Mouse (Mus musculus) splenic B cell, adult 2 months (primary cell): ENCODE data around the gene Ppp1r14a.
A peak's percentile ranks its signal among the peaks of the same experiment; 100 is the strongest.

ENCODE experiments used
- DNase-seq: peaks from one replicate; pipeline ENCODE4 v3.0.0-alpha.2; 2011; ENCODE audit warnings: low read depth, low spot score
- H3K27me3 ChIP-seq: 2 replicates; pipeline ENCODE4 v1.6.1; 2012; ENCODE audit warnings: mild to moderate bottlenecking, low read length, moderate library complexity, mixed read lengths; ENCODE audit not compliant: control insufficient read depth, poor library complexity, insufficient read depth, severe bottlenecking
- H3K36me3 ChIP-seq: 2 replicates; pipeline ENCODE4 v1.6.1; 2012; ENCODE audit warnings: mild to moderate bottlenecking, low read length, moderate library complexity, mixed read lengths; ENCODE audit not compliant: control insufficient read depth, poor library complexity, insufficient read depth, severe bottlenecking

Gene Ppp1r14a

GRCm38 (mm10) chr7:29289856-29290255 is 748 bp downstream of the Ppp1r14a start:
- H3K36me3 ChIP-seq: no peaks in the 10 kb centered on the region
- no peak for DNase-seq
- H3K27me3 ChIP-seq: no peaks in the 10 kb centered on the region

DNA sequence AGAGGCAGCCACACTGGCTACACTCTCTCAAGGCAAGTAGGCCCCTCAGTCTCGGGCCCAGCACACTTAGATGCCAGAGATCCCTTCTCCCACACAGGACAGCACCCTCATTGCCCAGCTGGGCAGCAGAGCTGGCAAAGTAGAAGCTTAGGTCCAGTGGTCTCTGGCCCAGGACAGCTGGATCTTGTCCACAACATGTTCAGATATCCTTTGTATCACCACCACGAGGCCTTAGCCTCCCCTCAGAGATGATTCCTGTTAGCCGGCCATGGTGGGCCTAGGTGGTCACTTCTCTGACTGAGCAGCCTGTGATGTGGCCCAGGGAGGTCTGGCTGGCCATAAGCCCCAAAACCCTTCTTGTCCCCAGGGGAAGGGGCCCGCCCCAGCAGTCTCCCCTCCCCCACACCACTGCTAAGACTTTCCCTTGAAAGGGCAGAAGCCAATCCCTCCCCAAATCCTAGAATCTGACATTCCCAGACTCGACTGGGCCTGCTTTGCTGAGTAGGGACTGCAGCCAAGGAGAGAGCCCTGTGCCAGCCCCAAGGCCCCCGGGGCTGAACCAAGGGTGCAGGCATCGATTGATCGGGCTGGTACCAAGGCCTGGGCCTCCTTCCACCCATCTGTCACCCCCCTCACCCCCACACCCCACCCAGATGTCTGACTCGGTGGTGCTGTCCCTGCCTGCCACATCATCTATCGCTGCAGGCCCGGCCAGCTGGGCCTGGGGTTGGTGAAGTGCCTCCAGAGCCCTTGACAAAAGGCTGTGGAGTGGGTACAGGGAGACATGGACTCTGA is 1.8 kb downstream of the Ppp1r14a start:
- H3K36me3 ChIP-seq: no peaks in the 10 kb centered on the region
- no peaks in the 10 kb centered on the region for H3K27me3 ChIP-seq
- DNase-seq: no peak

DNA sequence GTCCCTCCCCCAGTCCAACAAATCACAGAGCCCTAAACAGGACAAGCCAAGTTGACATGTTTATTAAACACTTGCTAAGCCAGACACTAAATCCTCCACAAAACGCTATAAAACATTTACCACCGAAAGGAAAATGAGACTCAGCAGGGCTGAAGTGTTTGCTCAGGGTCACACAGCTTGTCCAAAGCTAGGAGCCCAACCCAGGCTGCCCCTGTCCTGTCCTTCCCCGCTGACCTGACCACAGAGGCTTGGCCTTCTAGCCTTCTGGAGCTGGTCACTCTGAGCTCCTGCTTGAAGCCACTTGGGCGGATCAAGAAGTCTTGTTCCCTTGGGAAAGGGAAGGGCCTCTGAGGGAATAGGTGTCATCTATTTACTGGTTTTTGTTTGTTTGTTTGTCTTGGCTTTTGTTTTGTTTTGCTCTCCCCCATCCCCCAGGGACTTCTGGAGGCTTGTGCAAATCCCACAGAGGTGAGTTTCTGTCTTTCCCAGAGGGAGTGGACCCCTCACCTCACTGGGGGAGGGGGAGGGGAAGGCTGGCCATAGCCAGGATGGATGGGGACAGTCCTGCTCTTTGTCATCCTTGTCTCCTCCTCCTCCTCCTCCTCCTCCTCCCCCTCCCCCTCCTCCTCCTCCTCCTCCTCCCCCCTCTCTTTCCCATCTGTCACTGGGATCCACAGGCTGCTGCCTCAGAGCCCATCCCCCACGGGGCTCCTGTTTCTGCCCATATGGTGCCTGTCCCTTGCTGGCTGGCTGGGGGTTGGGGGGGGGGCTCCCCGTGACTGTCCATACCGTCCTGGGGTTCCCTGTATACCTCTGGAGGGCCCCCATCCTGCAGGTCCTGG is 2.7 kb downstream of the Ppp1r14a start:
- Histone ChIP-seq H3K36me3 (no peaks in the 10 kb centered on the region), H3K27me3 (no peaks in the 10 kb centered on the region)
- no peak for DNase-seq

- Histone ChIP-seq H3K27me3 (no peaks in the 10 kb centered on the region), H3K36me3 (no peaks in the 10 kb centered on the region)
- DNase-seq: no peak
Observed at GRCm38 (mm10) chr7:29292458-29293098, 3.5 kb downstream of the Ppp1r14a start.

- DNase-seq: no peak
- no peaks in the 10 kb centered on the region for H3K36me3 ChIP-seq
- no peaks in the 10 kb centered on the region for H3K27me3 ChIP-seq
Observed at GRCm38 (mm10) chr7:29293131-29294065, 4.3 kb downstream of the Ppp1r14a start.

DNA sequence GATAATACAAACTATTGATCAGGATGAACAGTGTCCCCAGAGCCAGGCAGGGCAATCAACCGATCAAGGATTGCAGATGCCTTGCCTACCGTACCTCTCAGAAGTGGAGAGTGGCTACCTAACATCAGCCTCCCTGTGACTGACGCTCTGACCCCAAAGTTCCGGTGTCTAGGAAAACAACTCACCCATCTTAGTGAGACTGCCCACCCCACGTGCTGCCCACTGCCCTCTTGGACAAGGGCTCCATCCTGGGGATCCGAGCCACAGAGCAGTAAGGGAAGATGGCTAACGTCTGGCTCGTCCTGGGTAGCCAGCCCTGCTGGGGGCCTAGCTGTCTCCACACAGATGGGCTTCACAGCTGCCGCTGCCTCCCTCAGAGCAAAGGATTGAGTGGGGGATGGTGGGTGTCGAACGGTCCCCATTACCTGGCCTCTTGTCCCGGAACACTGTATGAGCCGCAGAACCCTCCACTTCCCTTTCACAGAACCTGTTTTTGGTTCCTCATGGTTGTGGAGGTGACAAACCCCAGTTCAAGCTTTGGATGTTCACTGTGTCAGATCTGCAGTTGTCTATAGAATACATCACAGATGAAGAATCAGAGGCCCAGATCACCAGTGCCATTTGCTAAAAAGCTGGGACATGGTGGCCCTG is 5.1 kb downstream of the Ppp1r14a start:
- H3K27me3 ChIP-seq: no peaks in the 10 kb centered on the region
- DNase-seq: peak; percentile 40
- no peaks in the 10 kb centered on the region for H3K36me3 ChIP-seq

GRCm38 (mm10) chr7:29295861-29296647 is 6.9 kb downstream of the Ppp1r14a start:
- DNase-seq: no peak
- no peaks in the 10 kb centered on the region for H3K27me3 ChIP-seq
- no peaks in the 10 kb centered on the region for H3K36me3 ChIP-seq

DNA sequence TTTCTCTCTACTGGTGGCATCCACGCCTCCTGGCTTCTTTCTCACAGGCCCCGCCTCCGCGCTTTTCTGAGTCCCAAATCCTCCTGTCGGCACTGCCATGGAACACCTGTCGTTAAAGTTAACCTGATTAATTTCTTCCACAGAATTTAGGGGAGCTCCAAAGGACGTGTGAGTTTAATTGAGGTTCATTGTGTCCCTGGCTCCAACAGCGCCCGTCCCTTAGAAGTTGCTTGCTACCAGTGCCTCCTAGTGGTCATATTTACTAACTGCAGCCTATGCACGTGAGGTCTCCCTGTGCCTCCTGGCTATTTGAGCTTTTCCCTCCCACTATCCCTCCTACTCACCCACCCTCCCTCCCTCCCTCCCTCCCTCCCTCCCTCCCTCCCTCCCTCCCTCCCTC is 7.9 kb downstream of the Ppp1r14a start:
- Histone ChIP-seq H3K36me3 (no peaks in the 10 kb centered on the region), H3K27me3 (no peaks in the 10 kb centered on the region)
- DNase-seq: peak; percentile 81

- Histone ChIP-seq H3K27me3 (no peaks in the 10 kb centered on the region; the same call in 1 of the 2 replicates), H3K36me3 (no peaks in the 10 kb centered on the region)
- peak; percentile 73 for DNase-seq
Observed at GRCm38 (mm10) chr7:29301127-29301566, 12.0 kb downstream of the Ppp1r14a start.

- Histone ChIP-seq H3K27me3 (no peaks in the 10 kb centered on the region; the same call in 1 of the 2 replicates), H3K36me3 (no peaks in the 10 kb centered on the region)
- DNase-seq: no peak
Observed at GRCm38 (mm10) chr7:29302641-29303040, 13.5 kb downstream of the Ppp1r14a start.

DNA sequence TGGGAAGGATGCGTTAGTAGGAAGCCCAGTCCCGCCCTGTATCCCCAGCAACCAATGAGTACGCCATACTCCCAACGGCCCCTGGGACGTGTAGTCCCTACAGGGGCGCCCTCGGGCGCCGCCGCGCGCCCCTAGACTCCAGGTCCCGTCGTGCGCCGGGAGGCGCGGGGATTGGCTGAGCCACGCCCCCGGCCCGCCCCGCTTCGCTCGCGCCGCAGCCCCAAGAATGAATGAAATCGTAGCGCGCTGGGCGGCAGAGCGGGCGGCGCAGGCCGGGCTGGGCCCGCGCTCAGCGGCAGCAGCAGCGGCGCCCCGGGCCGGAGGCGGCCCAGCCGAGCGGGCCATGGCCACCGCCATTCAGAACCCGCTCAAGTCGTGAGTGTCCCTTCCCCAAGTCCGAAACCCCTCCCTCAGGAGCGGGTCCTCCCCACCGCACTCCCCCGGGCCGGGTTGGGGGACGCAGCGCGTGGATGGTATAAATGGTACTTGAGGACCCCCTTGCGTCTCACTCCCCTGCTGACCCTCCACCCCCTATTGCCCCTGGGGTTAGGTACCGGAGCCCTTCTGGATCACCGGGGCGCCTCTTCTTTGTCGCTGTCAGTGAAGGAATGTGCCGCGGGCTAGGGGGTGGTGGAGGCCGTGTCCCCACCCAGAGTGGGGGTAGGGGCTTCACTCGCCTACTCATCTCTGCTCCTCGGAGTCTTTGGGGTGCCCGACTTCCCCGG is 14.8 kb downstream of the Ppp1r14a start, which contains the start of gene Dpf1:
TSS of gene Dpf1 (plus strand) at position 214 of the 725 bp plus-strand sequence.
- H3K27me3 ChIP-seq: no peaks in the 10 kb centered on the region; the same call in 1 of the 2 replicates
- no peaks in the 10 kb centered on the region for H3K36me3 ChIP-seq
- DNase-seq: peak; percentile 53

GRCm38 (mm10) chr7:29304463-29305262 is 15.6 kb downstream of the Ppp1r14a start:
- Histone ChIP-seq H3K36me3 (no peaks in the 10 kb centered on the region), H3K27me3 (no peaks in the 10 kb centered on the region; the same call in 1 of the 2 replicates)
- DNase-seq: no peak
